ENCODE assay signal across 10 mouse cellular contexts in the genomic region with DNA sequence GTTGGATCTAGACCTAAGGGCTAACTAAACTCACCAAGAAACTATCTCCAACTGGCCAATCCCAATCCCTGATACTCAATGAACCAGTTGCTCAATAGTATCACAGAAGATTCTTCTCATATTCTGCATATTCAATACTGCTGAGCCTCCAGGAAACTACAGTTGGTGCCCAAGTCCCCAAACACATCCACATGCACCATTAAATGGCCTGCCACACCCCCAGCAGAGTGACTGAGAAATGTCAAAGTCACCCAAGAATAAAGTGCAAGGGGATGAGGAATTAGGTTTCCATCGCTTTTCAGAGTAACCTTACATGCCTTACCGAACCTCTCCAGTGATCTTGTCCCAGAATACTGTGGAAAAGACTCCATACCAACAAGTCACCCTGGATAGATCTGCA. TPM values are rescaled to one million over a fixed set of nuclear protein-coding genes. Genes with fewer than 3 reads are reported as not detected.
DNase-seq lines count a peak whose midpoint lies in the region; ATAC-seq and TF ChIP-seq lines count a peak whose summit lies in the region.
"Had no signal": no experiment of that assay in that cellular context is flagged by ENCODE, and none has a peak within 500 bp of the region (broad histone marks: within the 10 kb centered on the region; RNA-seq: fewer than 3 reads in every experiment).

No protein-coding gene starts in this region.

- WGBS in kidney, adult 2 months: 40% methylated on average over 2 of the region's 2 CpGs
- WGBS in embryonic facial prominence, embryonic 13.5 days: 81% methylated on average over 2 of the region's 2 CpGs
- WGBS in hindbrain, embryonic 14.5 days: 80% methylated on average over 2 of the region's 2 CpGs
- 80% methylated on average over 2 of the region's 2 CpGs for WGBS in midbrain, embryonic 14.5 days

- ATAC-seq in embryonic facial prominence, embryonic 13.5 days (ENCODE audit: insufficient number of reproducible peaks, insufficient read depth, low FRiP score, low TSS enrichment, low read depth): no peak
- ATAC-seq in hindbrain, embryonic 14.5 days (ENCODE audit: low FRiP score): no peak
- ATAC-seq in midbrain, embryonic 14.5 days (ENCODE audit: low FRiP score, low TSS enrichment): no peak
- no peak for ATAC-seq in inflammation-experienced regulatory T-cells, adult 6 months

- peak overlapping the region; percentile 95 for H3K27ac ChIP-seq in kidney, adult 2 months (ENCODE audit: insufficient read depth, low read depth, low read length)
- no peak overlapping the region for H3K27ac ChIP-seq in embryonic facial prominence, embryonic 13.5 days
- no peak overlapping the region for H3K27ac ChIP-seq in hindbrain, embryonic 14.5 days
- no peak overlapping the region for H3K27ac ChIP-seq in midbrain, embryonic 14.5 days (replicated peaks; ENCODE audit: low read depth, low read length)

- peak overlapping the region; percentile 92 for H3K4me2 ChIP-seq in embryonic facial prominence, embryonic 13.5 days
- peak overlapping the region; percentile 91 for H3K4me2 ChIP-seq in hindbrain, embryonic 14.5 days (replicated peaks)
- H3K4me2 ChIP-seq in midbrain, embryonic 14.5 days (ENCODE audit: low read length): peak overlapping the region; percentile 76

- no peaks in the 10 kb centered on the region for H3K27me3 ChIP-seq in kidney, adult 2 months (replicated peaks; ENCODE audit: control insufficient read depth, insufficient read depth, low read length)
- H3K27me3 ChIP-seq in embryonic facial prominence, embryonic 13.5 days: no peaks in the 10 kb centered on the region
- H3K27me3 ChIP-seq in hindbrain, embryonic 14.5 days (ENCODE audit: control insufficient read depth, insufficient read depth, low read length): no peaks in the 10 kb centered on the region
- H3K27me3 ChIP-seq in midbrain, embryonic 14.5 days (ENCODE audit: control insufficient read depth, insufficient read depth, low read length): no peaks in the 10 kb centered on the region

- peak overlapping the region; percentile 94 for H3K4me3 ChIP-seq in kidney, adult 2 months (ENCODE audit: insufficient read depth, low read depth, low read length)
- peak overlapping the region; percentile 63 for H3K4me3 ChIP-seq in embryonic facial prominence, embryonic 13.5 days
- peak overlapping the region; percentile 59 for H3K4me3 ChIP-seq in hindbrain, embryonic 14.5 days (replicated peaks; ENCODE audit: low read length)
- H3K4me3 ChIP-seq in midbrain, embryonic 14.5 days (replicated peaks; ENCODE audit: low read depth, low read length): no peak overlapping the region; the same call in 1 of the 2 replicates

- H3K4me1 ChIP-seq in kidney, adult 2 months (ENCODE audit: control insufficient read depth, insufficient read depth, low read length): peaks cover 19% of the 10 kb centered on the region; the same call in 1 of the 2 replicates
- H3K4me1 ChIP-seq in embryonic facial prominence, embryonic 13.5 days: peaks cover 24% of the 10 kb centered on the region
- peaks cover 30% of the 10 kb centered on the region for H3K4me1 ChIP-seq in hindbrain, embryonic 14.5 days (replicated peaks; ENCODE audit: control insufficient read depth, insufficient read depth, low read length)
- H3K4me1 ChIP-seq in midbrain, embryonic 14.5 days (ENCODE audit: control insufficient read depth, insufficient read depth, low read length): peaks cover 11% of the 10 kb centered on the region; the same call in 1 of the 2 replicates

- no peaks in the 10 kb centered on the region for H3K9me3 ChIP-seq in embryonic facial prominence, embryonic 13.5 days
- no peaks in the 10 kb centered on the region for H3K9me3 ChIP-seq in hindbrain, embryonic 14.5 days (ENCODE audit: control insufficient read depth, low read length)
- no peaks in the 10 kb centered on the region for H3K9me3 ChIP-seq in midbrain, embryonic 14.5 days (ENCODE audit: control insufficient read depth, low read length)
- H3K9me3 ChIP-seq: G1E had no signal

- TF ChIP-seq POLR2A in kidney, adult 2 months (IDR thresholded peaks at IDR 0.05; ENCODE audit: low read depth, low read length): no peak

- no peak for DNase-seq in kidney, adult 2 months
- DNase-seq in kidney, postnatal 4 days: no peak
- DNase-seq in hindbrain, embryonic 14.5 days (ENCODE audit: low spot score): no peak
- DNase-seq in midbrain, embryonic 14.5 days: no peak
- DNase-seq in right cerebral cortex, adult 2 months (ENCODE audit: low spot score in 2 of 2): no peak
- no peak for DNase-seq in spleen, postnatal 4 days (ENCODE audit: low spot score in 2 of 2)
- DNase-seq: embryo, embryonic 11 days had no signal

- H3K9ac ChIP-seq in embryonic facial prominence, embryonic 13.5 days: 0 out of 2 replicates have a peak overlapping the region, but pooled peaks have one; percentile 76
- H3K9ac ChIP-seq in hindbrain, embryonic 14.5 days: no peak overlapping the region
- H3K9ac ChIP-seq in midbrain, embryonic 14.5 days (replicated peaks; ENCODE audit: low read length): no peak overlapping the region

- peaks cover 2% of the 10 kb centered on the region; the same call in 1 of the 2 replicates for H3K36me3 ChIP-seq in kidney, adult 2 months (ENCODE audit: control insufficient read depth, insufficient read depth, low read length)
- peaks cover 3% of the 10 kb centered on the region; the same call in 1 of the 2 replicates for H3K36me3 ChIP-seq in embryonic facial prominence, embryonic 13.5 days
- no peaks in the 10 kb centered on the region; the same call in 1 of the 2 replicates for H3K36me3 ChIP-seq in hindbrain, embryonic 14.5 days (replicated peaks; ENCODE audit: control insufficient read depth, insufficient read depth)
- no peaks in the 10 kb centered on the region for H3K36me3 ChIP-seq in midbrain, embryonic 14.5 days (ENCODE audit: control insufficient read depth, insufficient read depth, low read length)

- TF ChIP-seq CTCF in kidney, adult 2 months (conservative IDR thresholded peaks at IDR 0.05; ENCODE audit: insufficient read depth, insufficient read length, low read depth, low read length): no peak

RNA-seq across cellular contexts. Expression of a gene that starts 1.2 kb away (rescaled TPM):
- polyA plus RNA-seq in kidney, adult 2 months (2012; rRNA removed): 188 and 195 TPM in 2 replicates
- polyA plus RNA-seq in embryonic facial prominence, embryonic 13.5 days (2015; fragmentation: Nextera tagmentation; extraction: Ambion mirVana): 8.8 and 8.9 TPM in 2 replicates
- polyA plus RNA-seq in hindbrain, embryonic 14.5 days (2014; fragmentation: Nextera tagmentation; extraction: Ambion mirVana): 11.9 and 12.9 TPM in 2 replicates
- polyA plus RNA-seq in midbrain, embryonic 14.5 days (2014; fragmentation: Nextera tagmentation; extraction: Ambion mirVana): 8.6 and 8.8 TPM in 2 replicates
- polyA plus RNA-seq in inflammation-experienced regulatory T-cells, adult 6 months (2017; shearing (Covaris generic)): 10 to 100 TPM in 2 of 3 experiments, 1 to 10 TPM in 1; 8.9 to 15.5 (median 12.7) TPM

RNA-seq across cellular contexts. Expression of a gene that starts 31.2 kb away (rescaled TPM):
- polyA plus RNA-seq in kidney, adult 2 months (2012; rRNA removed): 5.4 and 5.8 TPM in 2 replicates
- polyA plus RNA-seq in embryonic facial prominence, embryonic 13.5 days (2015; fragmentation: Nextera tagmentation; extraction: Ambion mirVana): 0.40 TPM in 1 of 2 replicates, not detected in the other
- 0.48 TPM in 1 of 2 replicates, not detected in the other for polyA plus RNA-seq in hindbrain, embryonic 14.5 days (2014; fragmentation: Nextera tagmentation; extraction: Ambion mirVana)
- 0.26 and 0.57 TPM in 2 replicates for polyA plus RNA-seq in midbrain, embryonic 14.5 days (2014; fragmentation: Nextera tagmentation; extraction: Ambion mirVana)
- polyA plus RNA-seq in inflammation-experienced regulatory T-cells, adult 6 months (2017; shearing (Covaris generic)): 10 to 100 TPM; 19.8 to 38.0 (median 32.6) TPM
- polyA plus RNA-seq: G1E had no signal

Comparison
In these comparisons a context has a peak if more than half of its experiments do, and no peak if none do; other contexts are left out.
1. RNA of a gene that starts 1.2 kb away (polyA plus RNA-seq): 188 to 195 TPM in kidney, adult 2 months; 11.9 to 12.9 TPM in hindbrain, embryonic 14.5 days, 8.9 to 15.5 TPM in inflammation-experienced regulatory T-cells, adult 6 months, 8.8 to 8.9 TPM in embryonic facial prominence, embryonic 13.5 days and 8.6 to 8.8 TPM in midbrain, embryonic 14.5 days; every median in the first group is over 10 times any median in the second.
2. Peak in every context shown above with its lines, with median percentiles within 50 percentile points of each other: H3K4me2 ChIP-seq.